Mouse (Mus musculus): ENCODE data around the gene Katnal1.

Gene Katnal1

GRCm38 (mm10) chr5:148929116-148929449 is at the start of gene Katnal1:
Gene Katnal1, minus strand, starts transcription at chr5:148929320.
- DNase-seq (ENCODE audit: extremely low read depth, insufficient read length, low spot score), result no peak

DNA sequence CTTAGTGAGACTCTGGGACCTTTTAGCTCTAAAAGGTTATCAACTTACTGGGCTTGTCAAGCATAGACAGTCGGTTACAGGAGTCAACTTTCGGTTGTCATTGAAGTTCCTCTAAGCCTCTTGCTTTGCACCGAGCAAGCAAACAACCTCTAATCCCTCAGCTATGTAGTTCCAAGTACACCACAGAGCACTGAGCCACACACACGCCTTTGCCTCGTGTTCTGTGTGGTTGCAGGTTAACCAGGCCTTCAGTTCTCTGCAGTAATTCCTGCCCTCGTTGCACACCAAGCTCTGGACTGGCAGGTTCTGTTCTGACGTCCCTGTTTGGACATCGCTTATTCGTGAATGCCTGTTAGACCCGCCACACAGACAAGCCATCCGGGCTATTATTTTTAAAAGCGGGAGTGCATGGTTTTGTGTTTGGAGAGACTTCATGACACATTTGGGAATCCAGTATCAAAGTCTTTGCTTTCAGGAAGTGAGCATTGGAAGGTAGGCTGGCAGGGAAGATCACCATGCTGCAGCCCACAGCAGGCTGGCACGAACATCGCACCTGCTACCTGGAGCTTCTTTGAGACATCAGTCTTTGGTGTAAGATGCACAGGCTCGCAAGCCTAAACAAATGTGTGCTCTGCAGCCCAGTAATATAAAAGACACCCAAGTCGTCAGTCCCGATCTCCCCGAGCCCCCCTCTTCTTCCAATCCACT is 49.5 kb upstream of the Katnal1 start:
- no peak for DNase-seq (ENCODE audit: extremely low read depth, insufficient read length, low spot score)

GRCm38 (mm10) chr5:148977698-148978457 is 48.8 kb upstream of the Katnal1 start:
- DNase-seq (ENCODE audit: extremely low read depth, insufficient read length, low spot score), result no peak

DNA sequence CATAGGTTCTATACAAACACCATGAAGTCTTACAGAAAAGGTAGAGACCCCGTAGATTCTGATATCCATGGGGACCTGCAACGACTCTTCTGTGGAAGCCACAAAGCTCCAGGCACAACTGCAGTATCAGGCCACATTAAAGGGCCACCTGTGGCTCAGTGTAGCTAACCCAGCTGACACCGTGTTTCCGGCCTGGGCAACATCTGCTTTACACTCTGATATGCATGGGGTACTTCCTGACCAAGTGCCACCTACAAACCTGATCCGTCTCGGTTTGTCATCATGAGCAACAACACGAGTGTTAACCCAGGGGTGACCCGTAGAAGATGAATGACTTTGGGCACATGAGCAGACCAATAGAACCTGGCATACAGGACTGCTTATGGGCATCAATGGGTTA is 47.8 kb upstream of the Katnal1 start:
- DNase-seq (ENCODE audit: extremely low read depth, insufficient read length, low spot score), result no peak

DNA sequence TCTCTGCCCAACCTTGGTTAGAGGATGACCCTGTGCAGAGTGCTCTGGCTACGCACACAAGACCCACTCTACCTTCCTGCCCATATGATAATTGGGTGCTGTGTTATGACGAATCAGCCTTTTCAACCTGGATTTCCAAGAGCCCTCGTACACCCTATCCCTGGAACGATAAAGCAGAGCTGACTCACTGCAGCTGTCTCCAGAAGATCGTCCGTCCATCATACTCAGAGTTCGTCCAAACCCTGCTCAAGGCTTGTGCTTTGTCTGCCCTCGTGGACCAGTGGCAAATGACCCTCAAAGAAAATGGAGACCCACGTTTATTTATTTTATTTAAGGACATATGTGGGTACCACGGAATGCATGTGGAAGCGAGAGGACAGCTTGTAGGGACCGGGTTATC is 45.9 kb upstream of the Katnal1 start:
- DNase-seq (ENCODE audit: extremely low read depth, insufficient read length, low spot score), result no peak

DNA sequence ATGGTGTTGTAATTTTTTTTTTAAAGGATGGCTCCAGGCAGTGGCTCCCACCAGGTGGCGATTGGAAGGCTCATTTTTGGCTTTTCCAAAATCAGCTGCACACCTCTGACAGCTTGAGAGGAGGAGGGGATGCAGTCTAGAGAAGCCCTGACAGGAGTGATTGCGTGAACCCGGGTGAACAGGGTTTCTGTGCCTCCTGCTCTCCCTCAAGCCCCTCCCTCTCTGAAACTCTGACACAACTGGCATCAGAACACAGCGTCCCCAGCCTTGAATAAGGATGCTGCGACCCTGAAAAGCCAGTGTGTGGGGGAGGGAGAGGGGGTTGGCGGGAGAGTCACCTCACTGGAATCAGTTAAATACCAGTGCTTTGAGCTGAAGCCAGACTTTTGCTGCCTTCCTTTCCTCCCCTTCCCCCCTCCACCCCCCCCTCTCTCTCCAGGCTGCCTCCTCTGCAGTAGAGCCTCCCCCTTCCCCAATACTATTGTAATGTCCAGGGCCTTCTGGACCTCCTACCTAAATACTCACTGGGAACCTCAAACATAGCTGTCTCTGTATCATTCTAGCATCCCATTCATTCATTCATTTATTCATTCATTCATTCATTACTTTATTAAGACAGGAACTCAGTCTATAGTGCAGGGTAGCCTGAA is 44.0 kb upstream of the Katnal1 start:
- no peak for DNase-seq (ENCODE audit: extremely low read depth, insufficient read length, low spot score)

GRCm38 (mm10) chr5:148972167-148972566 is 43.0 kb upstream of the Katnal1 start:
- no peak for DNase-seq (ENCODE audit: extremely low read depth, insufficient read length, low spot score)

GRCm38 (mm10) chr5:148969648-148970047 is 40.5 kb upstream of the Katnal1 start:
- DNase-seq (ENCODE audit: extremely low read depth, insufficient read length, low spot score), result no peak

- no peak for DNase-seq (ENCODE audit: extremely low read depth, insufficient read length, low spot score)
Measured at GRCm38 (mm10) chr5:148968958-148969576, 39.9 kb upstream of the Katnal1 start.

DNA sequence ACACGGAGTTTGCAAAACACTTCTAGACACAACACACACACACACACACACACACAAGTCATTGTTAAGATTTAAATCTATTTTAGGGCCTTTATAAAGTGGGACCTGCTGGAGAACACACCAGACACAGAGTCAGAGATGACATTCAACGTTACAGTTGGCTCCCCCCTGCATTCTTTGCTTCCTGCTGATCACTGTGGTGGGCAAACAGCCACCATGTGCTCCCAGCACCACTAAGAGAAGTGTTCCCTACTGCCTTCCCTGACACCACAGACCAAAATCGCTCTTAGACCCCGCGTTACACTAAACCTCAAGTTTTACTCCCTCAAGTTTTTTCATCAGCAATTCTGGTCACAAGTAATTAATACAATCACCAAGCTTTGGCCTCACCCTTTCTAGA is 39.1 kb upstream of the Katnal1 start:
- no peak for DNase-seq (ENCODE audit: extremely low read depth, insufficient read length, low spot score)

DNA sequence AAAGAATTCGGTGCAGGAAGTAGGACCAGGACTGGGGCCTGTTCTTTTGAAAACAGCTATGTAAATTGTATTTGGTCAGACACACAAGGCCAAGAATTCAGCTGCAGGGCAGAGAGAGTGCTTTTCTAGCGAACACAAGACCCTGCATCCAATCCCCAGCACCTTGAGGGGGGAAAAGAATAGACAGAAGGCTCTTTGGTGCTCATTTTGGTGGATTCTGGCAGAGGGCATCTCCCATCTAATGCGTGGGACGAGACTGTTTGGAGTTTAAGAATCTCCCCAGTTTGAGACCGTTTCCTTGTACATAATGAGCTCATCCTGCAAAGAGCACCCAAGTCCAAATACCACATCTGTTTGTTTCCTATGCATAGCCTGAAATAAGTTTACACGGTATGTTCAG is 37.3 kb upstream of the Katnal1 start:
- DNase-seq (ENCODE audit: extremely low read depth, insufficient read length, low spot score), result no peak

DNA sequence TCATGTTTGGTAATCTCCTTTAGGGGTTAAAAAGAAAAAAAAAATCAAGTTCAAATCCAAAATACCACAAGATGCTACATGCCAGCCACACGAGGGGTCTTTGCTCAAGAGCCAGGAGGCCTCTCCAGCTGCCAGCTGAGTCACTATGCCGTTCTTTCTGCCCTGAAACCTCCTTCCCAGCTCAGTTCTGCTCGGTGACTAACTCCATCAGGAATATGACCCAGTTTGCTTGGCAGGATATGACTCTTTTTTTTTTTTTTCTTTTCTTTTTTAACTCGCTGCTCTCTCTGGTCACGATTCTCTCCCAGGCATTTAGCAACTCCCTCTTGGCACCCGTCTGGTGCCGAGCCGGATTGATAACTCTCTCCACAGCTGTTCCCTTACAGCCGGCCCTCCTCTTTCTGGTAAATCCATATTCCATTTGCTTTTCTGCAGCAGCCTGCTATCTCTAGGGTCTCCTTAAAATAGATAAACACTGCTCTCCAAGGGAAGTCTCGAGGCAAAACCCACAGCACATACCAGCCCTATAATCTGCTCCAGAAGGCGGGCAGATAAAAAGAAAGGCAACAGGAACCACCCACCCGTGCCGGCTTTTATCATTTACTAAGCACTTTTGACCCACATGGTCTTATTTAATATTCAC is 36.7 kb upstream of the Katnal1 start:
- peak; percentile 89 for DNase-seq (ENCODE audit: extremely low read depth, insufficient read length, low spot score)

DNA sequence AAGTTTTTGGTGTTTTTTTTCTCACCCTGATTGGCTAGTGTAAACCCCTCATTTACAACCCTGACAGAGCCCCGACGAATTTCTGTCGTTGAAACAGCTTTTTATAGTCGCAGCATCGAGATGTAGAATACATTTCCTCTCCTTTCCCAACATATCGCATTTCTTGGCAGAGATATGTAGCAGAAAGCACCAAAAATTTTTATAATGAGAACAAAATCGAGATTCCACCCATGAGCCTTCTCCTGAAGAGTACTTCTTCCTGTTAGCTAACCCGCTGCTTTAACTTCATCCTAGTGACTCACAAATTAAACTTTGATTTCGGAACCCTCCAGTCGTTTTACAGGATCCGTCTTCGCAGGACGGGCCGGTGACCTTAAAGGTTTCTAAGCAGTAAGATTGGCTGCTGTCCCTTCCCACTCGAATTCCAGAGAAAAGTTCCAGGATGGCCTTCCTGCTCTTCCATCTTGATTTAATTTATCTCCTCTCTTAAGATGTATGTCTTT is 36.0 kb upstream of the Katnal1 start:
- no peak for DNase-seq (ENCODE audit: extremely low read depth, insufficient read length, low spot score)

DNA sequence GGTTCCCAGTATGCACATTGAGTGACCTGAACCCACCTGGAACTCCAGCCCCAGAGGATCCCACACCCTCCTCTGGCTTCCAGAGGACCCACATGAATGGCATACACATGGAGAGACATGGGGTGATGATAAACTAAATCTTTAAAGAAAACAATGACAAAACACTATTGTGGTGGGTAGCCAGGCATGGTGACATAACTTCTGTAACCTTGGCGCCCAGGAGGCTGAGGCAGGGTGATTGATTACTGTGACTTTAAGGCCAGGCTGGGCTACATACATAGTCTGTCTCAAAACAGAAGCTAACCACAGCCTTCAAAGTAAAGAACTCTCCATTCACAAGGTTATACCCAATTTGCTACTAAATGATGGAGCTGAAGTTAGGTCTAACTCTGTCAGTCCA is 35.1 kb upstream of the Katnal1 start:
- no peak for DNase-seq (ENCODE audit: extremely low read depth, insufficient read length, low spot score)

GRCm38 (mm10) chr5:148960211-148960610 is 31.1 kb upstream of the Katnal1 start:
- DNase-seq (ENCODE audit: extremely low read depth, insufficient read length, low spot score), result no peak

GRCm38 (mm10) chr5:148959068-148959990 is 30.2 kb upstream of the Katnal1 start:
- DNase-seq (ENCODE audit: extremely low read depth, insufficient read length, low spot score), result no peak

GRCm38 (mm10) chr5:148958355-148958754 is 29.2 kb upstream of the Katnal1 start:
- DNase-seq (ENCODE audit: extremely low read depth, insufficient read length, low spot score), result no peak

DNA sequence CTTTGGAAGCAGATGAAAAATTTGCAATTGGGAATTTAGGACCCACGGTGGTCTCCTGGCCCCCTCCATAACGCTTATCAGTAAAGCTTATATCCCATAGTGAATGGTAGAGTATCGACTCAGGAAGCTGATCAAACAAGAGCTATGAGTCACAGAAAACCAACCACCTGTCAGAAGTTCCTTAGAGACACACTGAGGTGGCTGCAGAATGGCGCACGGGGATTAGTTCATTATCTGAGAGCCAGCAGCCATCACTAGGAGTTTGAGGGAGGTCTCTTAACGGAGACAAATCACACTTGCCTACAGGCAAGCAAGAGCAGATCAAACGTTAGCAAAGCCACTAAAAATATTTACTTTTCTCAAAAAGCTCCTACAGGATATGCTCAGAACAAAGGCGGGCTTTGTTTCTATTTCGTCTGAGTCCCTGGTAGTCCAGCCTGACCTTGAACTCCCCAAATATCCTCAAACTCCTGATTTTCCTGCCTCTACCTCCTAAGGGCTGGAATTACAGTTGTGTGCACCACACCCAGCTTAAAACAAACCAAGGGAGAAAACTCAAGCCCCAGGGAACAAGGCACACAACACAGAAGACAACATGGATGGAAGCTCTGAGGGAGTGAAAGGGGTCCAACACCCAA is 27.9 kb upstream of the Katnal1 start:
- no peak for DNase-seq (ENCODE audit: extremely low read depth, insufficient read length, low spot score)

DNA sequence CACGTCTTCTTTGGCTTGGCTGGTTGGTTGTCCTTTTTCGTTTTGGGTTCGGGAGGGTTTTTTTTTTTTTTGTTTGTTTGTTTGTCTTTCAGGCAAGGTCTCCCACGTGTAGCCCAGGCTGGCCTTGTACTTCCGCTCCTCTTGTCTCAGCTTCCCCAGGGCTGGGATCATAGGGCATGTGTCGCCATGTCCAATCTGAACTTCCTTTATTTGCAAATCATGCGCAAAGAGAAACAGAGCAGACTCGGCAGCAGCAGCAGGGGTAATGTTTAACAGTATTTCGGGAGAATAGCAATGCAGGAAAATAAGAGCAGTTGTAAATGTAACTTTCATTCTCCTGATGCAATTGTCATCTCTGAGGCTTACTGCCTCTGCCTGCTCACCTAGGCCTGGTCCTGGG is 27.0 kb upstream of the Katnal1 start:
- no peak for DNase-seq (ENCODE audit: extremely low read depth, insufficient read length, low spot score)

Measured in 3134 (cell line).